Comparison of ENCODE assay signal across 20 mouse cellular contexts in the genomic region with DNA sequence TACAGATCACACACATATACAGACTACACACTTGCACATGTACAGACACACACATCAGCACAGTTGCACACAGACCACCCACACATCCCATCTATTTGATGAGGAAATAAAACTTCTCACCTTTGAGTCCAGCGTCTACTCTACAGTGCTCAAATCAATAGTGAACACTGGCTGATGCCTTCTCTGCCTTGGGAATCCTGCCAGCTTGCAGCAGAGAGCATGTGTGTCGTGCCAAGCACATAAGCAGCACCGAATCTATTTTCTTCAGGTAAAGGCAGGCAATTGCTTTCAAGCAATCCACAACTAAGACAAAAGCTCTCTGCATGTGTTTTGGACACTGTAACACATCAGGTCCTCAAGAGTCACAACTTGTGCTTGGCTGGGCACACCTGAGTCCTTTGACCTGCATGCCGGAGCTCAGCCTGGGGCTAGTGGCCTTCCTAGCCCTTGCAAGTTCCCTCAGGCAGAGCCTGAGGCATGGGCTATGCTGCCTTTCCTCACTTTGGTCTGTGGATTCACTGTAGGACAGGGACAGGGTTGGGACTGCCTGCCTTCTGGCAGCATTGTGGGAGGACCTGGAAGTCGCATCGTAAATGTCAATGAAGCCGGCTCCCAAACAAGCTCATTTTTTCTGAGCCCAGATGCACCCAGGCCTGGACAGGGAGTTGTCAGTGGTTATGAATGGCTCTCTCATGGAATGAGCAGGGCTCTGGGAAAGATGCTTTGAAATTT.
A peak's percentile ranks its signal among the peaks of the same experiment; 100 is the strongest.
DNase-seq lines count a peak whose midpoint lies in the region; ATAC-seq and TF ChIP-seq lines count a peak whose summit lies in the region.
"Had no signal": no experiment of that assay in that cellular context is flagged by ENCODE, and none has a peak within 500 bp of the region (broad histone marks: within the 10 kb centered on the region; RNA-seq: fewer than 3 reads in every experiment).

No protein-coding gene starts in this region.

- WGBS in liver, adult 2 months, result 57% methylated on average over 7 of the region's 7 CpGs
- WGBS in liver, embryonic 12.5 days (ENCODE audit: insufficient replicate concordance), result 66% methylated on average over 7 of the region's 7 CpGs
- 66% methylated on average over 7 of the region's 7 CpGs for WGBS in midbrain, embryonic 12.5 days

- no peak overlapping the region for H3K4me2 ChIP-seq in liver, embryonic 12.5 days
- H3K4me2 ChIP-seq in midbrain, embryonic 12.5 days (replicated peaks), result no peak overlapping the region
- H3K4me2 ChIP-seq: limb, embryonic 13.5 days had no signal

- no peaks in the 10 kb centered on the region for H3K36me3 ChIP-seq in liver, adult 2 months (ENCODE audit: control insufficient read depth, insufficient read depth, low read length)
- no peaks in the 10 kb centered on the region for H3K36me3 ChIP-seq in liver, embryonic 12.5 days
- no peaks in the 10 kb centered on the region for H3K36me3 ChIP-seq in midbrain, embryonic 12.5 days
- H3K36me3 ChIP-seq: limb, embryonic 13.5 days had no signal

- no peak overlapping the region for H3K4me3 ChIP-seq in liver, adult 2 months (ENCODE audit: insufficient read depth, low read depth, low read length)
- no peak overlapping the region for H3K4me3 ChIP-seq in liver, embryonic 12.5 days
- no peak overlapping the region for H3K4me3 ChIP-seq in midbrain, embryonic 12.5 days
- H3K4me3 ChIP-seq: heart, adult 2 months; left cerebral cortex, adult 2 months; limb, embryonic 13.5 days had no signal

- TF ChIP-seq POLR2A in liver, adult 2 months (IDR thresholded peaks at IDR 0.05; ENCODE audit: extremely low read depth, insufficient read depth, low read length), result no peak

- no peak overlapping the region for H3K27ac ChIP-seq in liver, adult 2 months (replicated peaks; ENCODE audit: insufficient read depth, low read depth, low read length)
- H3K27ac ChIP-seq in liver, embryonic 12.5 days, result no peak overlapping the region
- H3K27ac ChIP-seq in midbrain, embryonic 12.5 days (replicated peaks), result peak overlapping the region; percentile 42; the same call in 1 of the 2 replicates
- H3K27ac ChIP-seq: heart, adult 2 months; left cerebral cortex, adult 2 months; limb, embryonic 13.5 days; stomach, postnatal 0 days had no signal

- H3K27me3 ChIP-seq in liver, adult 2 months (ENCODE audit: control insufficient read depth, insufficient read depth, low read length), result no peaks in the 10 kb centered on the region
- no peaks in the 10 kb centered on the region for H3K27me3 ChIP-seq in liver, embryonic 12.5 days (replicated peaks)
- peaks cover 2% of the 10 kb centered on the region; the same call in 1 of the 2 replicates for H3K27me3 ChIP-seq in midbrain, embryonic 12.5 days

- TF ChIP-seq CTCF in liver, adult 2 months (IDR thresholded peaks at IDR 0.05; ENCODE audit: low read depth, low read length), result no peak

- H3K4me1 ChIP-seq in liver, adult 2 months (ENCODE audit: control insufficient read depth, insufficient read depth, low read length), result no peaks in the 10 kb centered on the region
- no peaks in the 10 kb centered on the region for H3K4me1 ChIP-seq in liver, embryonic 12.5 days
- peaks cover 18% of the 10 kb centered on the region; the same call in 1 of the 2 replicates for H3K4me1 ChIP-seq in midbrain, embryonic 12.5 days
- H3K4me1 ChIP-seq: limb, embryonic 13.5 days had no signal

- no peaks in the 10 kb centered on the region for H3K9me3 ChIP-seq in liver, embryonic 12.5 days (replicated peaks)
- H3K9me3 ChIP-seq in midbrain, embryonic 12.5 days, result no peaks in the 10 kb centered on the region
- H3K9me3 ChIP-seq: limb, embryonic 13.5 days had no signal

- no peak for ATAC-seq in liver, embryonic 12.5 days
- ATAC-seq in midbrain, embryonic 12.5 days (ENCODE audit: low FRiP score, low read depth), result no peak
- ATAC-seq in inflammation-experienced regulatory T-cells, adult 6 months, result no peak
- ATAC-seq: intestine, embryonic 16.5 days; liver, postnatal 0 days; Patski had no signal

- peak; percentile 10 to 12 for DNase-seq in cerebellum, postnatal 36 days
- no peak for DNase-seq in cerebellum, adult 9-11 months
- DNase-seq in liver, adult 2 months (ENCODE audit: extremely low read depth, low read depth, low spot score), result peak; percentile 11
- DNase-seq in lung, postnatal 25 days (ENCODE audit: low spot score), result no peak
- DNase-seq: B cell, adult 2 months; cerebellum, adult 18-20 months; gastrocnemius, postnatal 10 days; heart, adult 2 months; kidney, postnatal 10 days; liver, postnatal 0 days; lung, postnatal 36 days; thymus, postnatal 25 days had no signal

- no peaks in the 10 kb centered on the region for H3K79me2 ChIP-seq in liver, adult 2 months (ENCODE audit: control insufficient read depth, insufficient read depth, low read length)

- no peak overlapping the region for H3K9ac ChIP-seq in liver, adult 2 months (ENCODE audit: low read depth, low read length)
- H3K9ac ChIP-seq in liver, embryonic 12.5 days, result no peak overlapping the region
- no peak overlapping the region for H3K9ac ChIP-seq in midbrain, embryonic 12.5 days (replicated peaks)
- H3K9ac ChIP-seq: limb, embryonic 13.5 days; liver, postnatal 0 days had no signal

Comparison
In these comparisons a context has a peak if more than half of its experiments do, and no peak if none do; other contexts are left out.
1. DNase-seq: peak in cerebellum, postnatal 36 days (2 of 2) and liver, adult 2 months (single experiment); none in cerebellum, adult 9-11 months (single experiment) and lung, postnatal 25 days (single experiment).